Comparison of ENCODE assay signal across 18 mouse cellular contexts in genomic region chr19:28196881-28197280, GRCm38 (mm10).
"Had no signal": no experiment of that assay in that cellular context is flagged by ENCODE, and none has a peak within 500 bp of the region (broad histone marks: within the 10 kb centered on the region; RNA-seq: fewer than 3 reads in every experiment).

No protein-coding gene starts in this region.

- H3K27ac ChIP-seq: midbrain, embryonic 10.5 days; midbrain, embryonic 12.5 days; neural tube, embryonic 13.5 days; neural tube, embryonic 15.5 days had no signal

- H3K9ac ChIP-seq: lung, embryonic 14.5 days; midbrain, embryonic 12.5 days; neural tube, embryonic 13.5 days; neural tube, embryonic 15.5 days had no signal

- H3K4me2 ChIP-seq: lung, embryonic 14.5 days; midbrain, embryonic 12.5 days; neural tube, embryonic 13.5 days; neural tube, embryonic 15.5 days had no signal

- H3K27me3 ChIP-seq: midbrain, embryonic 12.5 days; neural tube, embryonic 13.5 days; neural tube, embryonic 15.5 days had no signal

- ATAC-seq: midbrain, embryonic 16.5 days had no signal

- H3K4me3 ChIP-seq: midbrain, embryonic 10.5 days; midbrain, embryonic 12.5 days; myocyte; neural tube, embryonic 13.5 days; neural tube, embryonic 15.5 days had no signal

- DNase-seq: lung, embryonic 14.5 days; lung, postnatal 10 days; lung, postnatal 4 days; midbrain, embryonic 14.5 days; retina, postnatal 1 day; right cerebral cortex, adult 18-20 months; right cerebral cortex, postnatal 25 days; right cerebral cortex, postnatal 4 days; spleen, adult 18-20 months; thymus, adult 18-20 months; thymus, postnatal 14 days; thymus, postnatal 36 days had no signal

- H3K9me3 ChIP-seq: neural tube, embryonic 13.5 days had no signal

- H3K36me3 ChIP-seq: midbrain, embryonic 10.5 days; midbrain, embryonic 12.5 days; neural tube, embryonic 13.5 days; neural tube, embryonic 15.5 days had no signal
